Mouse (Mus musculus) hindbrain, embryonic 15.5 days (tissue): ENCODE data around the gene Cdc42bpa. TPM values are rescaled to one million over a fixed set of nuclear protein-coding genes. Genes with fewer than 3 reads are reported as not detected.

Experiments
- ATAC-seq: fragments of 200-750 bp; cut with Nextera tagmentation; 2 replicates; pipeline ENCODE4 v1.8.0; 2017; ENCODE audit warnings: low read depth, moderate number of reproducible peaks, moderate TSS enrichment; ENCODE audit not compliant: low FRiP score
- H3K27ac ChIP-seq: fragments of 300-500 bp; sonication (generic); replicated peaks from 2 replicates; pipeline ENCODE4 v1.5.1; 2015; ENCODE audit warnings: mild to moderate bottlenecking, inconsistent platforms
- H3K27me3 ChIP-seq: fragments of 300-500 bp; sonication (generic); 2 replicates; pipeline ENCODE4 v1.6.1; 2015; ENCODE audit warnings: control low read depth, inconsistent platforms
- H3K36me3 ChIP-seq: fragments of 300-500 bp; sonication (generic); 2 replicates; pipeline ENCODE4 v1.6.1; 2015; ENCODE audit warnings: control low read depth, inconsistent platforms
- H3K4me1 ChIP-seq: fragments of 300-500 bp; sonication (generic); replicated peaks from 2 replicates; pipeline ENCODE4 v1.6.1; 2015; ENCODE audit warnings: control low read depth, inconsistent platforms
- H3K4me2 ChIP-seq: fragments of 300-500 bp; sonication (generic); 2 replicates; pipeline ENCODE4 v1.6.1; 2015; ENCODE audit warnings: moderate library complexity, mild to moderate bottlenecking, inconsistent platforms
- H3K4me3 ChIP-seq: fragments of 300-500 bp; sonication (generic); 2 replicates; pipeline ENCODE4 v1.5.1; 2015; ENCODE audit warnings: mild to moderate bottlenecking, inconsistent platforms
- H3K9ac ChIP-seq: fragments of 300-500 bp; sonication (generic); 2 replicates; pipeline ENCODE4 v1.6.1; 2015; ENCODE audit warnings: inconsistent platforms
- H3K9me3 ChIP-seq: fragments of 300-500 bp; sonication (generic); 2 replicates; pipeline ENCODE4 v1.6.1; 2016; ENCODE audit warnings: control low read depth, inconsistent platforms
- WGBS: fragments of 180-500 bp; shearing (Covaris S2); methylation state at CpG from one replicate; pipeline ENCODE4 v1.1.7; 2015; 5-methylcytosine and 5-hydroxymethylcytosine counted together
- polyA plus RNA-seq: library from polyadenylated mRNA; unstranded; fragments of >200 nt; fragmentation: Nextera tagmentation; extraction: Ambion mirVana; gene quantifications from 2 replicates; pipeline ENCODE4 v1.2.1, GENCODE M21; 2015

Gene Cdc42bpa
- polyA plus RNA-seq, 1 experiment from 2014 or later: 26.0 TPM

- H3K36me3 ChIP-seq: peaks cover 53% of the 10 kb centered on the region
- no peak for ATAC-seq
- H3K4me1 ChIP-seq: no peaks in the 10 kb centered on the region
- 81% methylated on average over 8 of the region's 8 CpGs for WGBS
- no peak overlapping the region for H3K4me3 ChIP-seq
- no peak overlapping the region for H3K27ac ChIP-seq
- H3K9me3 ChIP-seq: no peaks in the 10 kb centered on the region
- no peaks in the 10 kb centered on the region for H3K27me3 ChIP-seq
- H3K4me2 ChIP-seq: no peak overlapping the region
- no peak overlapping the region for H3K9ac ChIP-seq
Observed at GRCm38 (mm10) chr1:180151191-180151590, 190.9 kb downstream of the Cdc42bpa start.

DNA sequence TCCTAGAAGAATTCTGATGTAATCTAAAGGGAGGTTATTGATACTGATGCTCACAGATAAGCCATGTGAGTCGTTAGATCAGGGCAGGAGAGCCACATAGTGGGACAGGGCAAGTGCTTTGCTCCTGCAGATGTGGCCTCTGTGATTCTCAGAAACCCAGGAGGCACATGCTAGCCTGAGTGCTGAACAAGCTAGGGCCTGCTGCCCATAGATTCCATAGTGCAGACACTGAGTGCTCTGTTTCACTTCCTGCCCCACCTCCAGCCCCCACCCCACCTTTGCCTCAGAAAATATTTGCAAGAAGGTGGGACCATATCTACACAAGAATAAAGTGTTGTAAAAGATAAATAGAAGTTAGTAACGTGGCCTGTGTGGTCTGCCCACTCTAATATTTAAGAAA is 198.4 kb downstream of the Cdc42bpa start:
- H3K4me1 ChIP-seq: no peaks in the 10 kb centered on the region
- H3K4me3 ChIP-seq: no peak overlapping the region
- no peaks in the 10 kb centered on the region for H3K9me3 ChIP-seq
- H3K9ac ChIP-seq: no peak overlapping the region
- 87% methylated on average over 2 of the region's 2 CpGs for WGBS
- no peak for ATAC-seq
- H3K36me3 ChIP-seq: peaks cover 34% of the 10 kb centered on the region
- H3K4me2 ChIP-seq: no peak overlapping the region
- H3K27me3 ChIP-seq: no peaks in the 10 kb centered on the region
- no peak overlapping the region for H3K27ac ChIP-seq

GRCm38 (mm10) chr1:180160545-180160944 is 200.3 kb downstream of the Cdc42bpa start:
- no peak for ATAC-seq
- H3K4me1 ChIP-seq: no peaks in the 10 kb centered on the region
- no peaks in the 10 kb centered on the region for H3K9me3 ChIP-seq
- no peak overlapping the region for H3K27ac ChIP-seq
- 94% methylated on average over 2 of the region's 2 CpGs for WGBS
- H3K36me3 ChIP-seq: peaks cover 30% of the 10 kb centered on the region
- H3K9ac ChIP-seq: no peak overlapping the region
- no peak overlapping the region for H3K4me3 ChIP-seq
- H3K4me2 ChIP-seq: no peak overlapping the region
- H3K27me3 ChIP-seq: no peaks in the 10 kb centered on the region

DNA sequence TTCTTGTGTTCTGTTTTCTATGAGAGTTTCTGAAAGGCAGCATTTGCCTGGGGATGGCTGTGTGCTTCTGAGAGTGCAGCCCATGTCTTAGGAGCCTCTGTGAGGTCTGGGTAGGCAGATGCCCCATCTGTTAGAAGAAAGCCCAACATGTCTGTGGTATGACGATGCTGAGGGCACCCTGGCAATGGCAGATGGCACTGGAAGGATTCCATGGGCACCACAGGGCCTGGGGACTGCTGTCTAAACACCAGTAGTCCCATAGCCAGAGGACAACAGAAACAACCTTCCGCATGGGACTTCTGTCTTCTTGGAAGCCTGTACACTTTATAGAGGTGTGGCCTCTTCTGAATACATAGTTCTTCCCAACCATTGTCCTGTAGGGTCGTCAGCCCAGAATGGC is 200.9 kb downstream of the Cdc42bpa start:
- WGBS: 80% methylated on average over 3 of the region's 3 CpGs
- H3K4me1 ChIP-seq: no peaks in the 10 kb centered on the region
- H3K27me3 ChIP-seq: no peaks in the 10 kb centered on the region
- peaks cover 28% of the 10 kb centered on the region for H3K36me3 ChIP-seq
- no peak overlapping the region for H3K4me3 ChIP-seq
- H3K9me3 ChIP-seq: no peaks in the 10 kb centered on the region
- ATAC-seq: no peak
- H3K27ac ChIP-seq: no peak overlapping the region
- H3K9ac ChIP-seq: no peak overlapping the region
- H3K4me2 ChIP-seq: no peak overlapping the region

GRCm38 (mm10) chr1:180161566-180162355 is 201.5 kb downstream of the Cdc42bpa start:
- ATAC-seq: no peak
- Histone ChIP-seq H3K27me3 (no peaks in the 10 kb centered on the region), H3K4me2 (no peak overlapping the region), H3K9ac (no peak overlapping the region), H3K9me3 (no peaks in the 10 kb centered on the region), H3K36me3 (peaks cover 28% of the 10 kb centered on the region; the same call in 1 of the 2 replicates), H3K4me3 (no peak overlapping the region), H3K4me1 (no peaks in the 10 kb centered on the region), H3K27ac (no peak overlapping the region)
- WGBS: 90% methylated on average over 20 of the region's 20 CpGs

GRCm38 (mm10) chr1:180162986-180163385 is 202.7 kb downstream of the Cdc42bpa start:
- Histone ChIP-seq H3K27me3 (no peaks in the 10 kb centered on the region), H3K9ac (no peak overlapping the region), H3K36me3 (peaks cover 28% of the 10 kb centered on the region; the same call in 1 of the 2 replicates), H3K27ac (no peak overlapping the region), H3K9me3 (no peaks in the 10 kb centered on the region), H3K4me2 (no peak overlapping the region), H3K4me1 (no peaks in the 10 kb centered on the region), H3K4me3 (no peak overlapping the region)
- ATAC-seq: no peak
- 91% methylated on average over 7 of the region's 7 CpGs for WGBS

DNA sequence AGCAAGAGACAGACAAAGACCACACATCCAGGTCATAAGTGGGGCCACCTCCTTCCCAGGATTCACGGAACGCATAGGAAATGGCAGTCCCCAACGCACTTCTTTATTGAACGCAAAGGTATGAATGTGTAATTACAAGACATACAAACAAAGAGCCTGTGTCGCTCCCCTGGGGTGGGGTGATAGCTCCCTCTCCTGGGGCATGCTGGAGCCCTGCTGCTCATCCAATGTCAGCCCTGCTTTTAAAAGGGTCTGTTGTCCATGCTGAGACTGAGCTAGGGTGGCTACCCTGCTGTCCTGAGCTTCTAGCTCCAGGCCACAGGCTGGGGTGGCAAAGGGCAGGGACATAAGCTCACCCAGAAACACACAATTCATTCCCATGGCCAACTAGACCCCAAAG is 206.3 kb downstream of the Cdc42bpa start:
- Histone ChIP-seq H3K9ac (no peak overlapping the region), H3K4me3 (no peak overlapping the region), H3K27me3 (no peaks in the 10 kb centered on the region), H3K9me3 (no peaks in the 10 kb centered on the region), H3K4me1 (no peaks in the 10 kb centered on the region), H3K27ac (no peak overlapping the region), H3K4me2 (no peak overlapping the region), H3K36me3 (peaks cover 11% of the 10 kb centered on the region; the same call in 1 of the 2 replicates)
- no peak for ATAC-seq
- 80% methylated on average over 5 of the region's 5 CpGs for WGBS

DNA sequence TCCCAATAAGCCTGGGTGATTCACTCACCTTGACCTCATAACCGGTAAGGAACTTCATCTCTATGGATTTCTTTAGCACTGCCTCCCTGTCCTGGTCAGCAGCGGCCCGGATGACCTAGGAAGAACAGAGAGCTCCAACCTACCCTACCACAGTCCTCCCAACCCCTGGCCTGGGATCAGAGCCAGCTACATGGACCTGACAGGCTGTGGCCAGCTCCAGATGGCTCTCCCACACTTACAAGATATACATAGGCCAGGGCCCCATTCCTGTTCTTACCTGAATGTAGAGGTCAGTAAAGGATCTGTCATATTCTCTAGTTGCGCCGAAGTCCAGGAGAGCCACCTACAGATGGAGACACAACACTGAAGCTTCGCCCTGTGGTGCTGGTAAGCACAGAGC is 208.0 kb downstream of the Cdc42bpa start:
- Histone ChIP-seq H3K27ac (no peak overlapping the region), H3K4me3 (no peak overlapping the region), H3K27me3 (no peaks in the 10 kb centered on the region), H3K9me3 (no peaks in the 10 kb centered on the region), H3K36me3 (0 out of 2 replicates have a peak, but pooled peaks cover 5% of the 10 kb centered on the region), H3K4me1 (no peaks in the 10 kb centered on the region), H3K4me2 (no peak overlapping the region), H3K9ac (no peak overlapping the region)
- ATAC-seq: no peak
- 97% methylated on average over 6 of the region's 6 CpGs for WGBS

DNA sequence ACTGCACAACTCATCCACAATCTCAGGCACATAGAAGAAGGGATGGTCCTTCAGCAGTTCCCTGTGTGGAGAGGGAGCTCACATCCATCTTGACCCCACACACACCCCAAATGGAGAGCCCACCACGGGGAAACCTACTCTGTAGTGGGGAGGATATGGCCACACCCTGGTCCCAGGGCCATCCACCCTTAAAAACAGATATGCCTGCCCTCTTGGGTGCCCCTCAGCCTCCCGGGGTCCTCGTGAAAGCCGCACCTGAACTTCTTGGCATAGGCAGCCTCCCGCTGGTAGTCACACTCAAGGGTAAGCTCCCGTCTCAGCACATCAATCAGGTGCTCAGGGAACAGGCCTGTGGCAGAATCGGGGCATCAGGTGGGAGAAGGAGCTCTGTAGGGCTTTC is 208.9 kb downstream of the Cdc42bpa start:
- 0 out of 2 replicates have a peak, but pooled peaks cover 5% of the 10 kb centered on the region for H3K36me3 ChIP-seq
- no peak overlapping the region for H3K4me3 ChIP-seq
- no peaks in the 10 kb centered on the region for H3K9me3 ChIP-seq
- 92% methylated on average over 7 of the region's 7 CpGs for WGBS
- no peaks in the 10 kb centered on the region for H3K27me3 ChIP-seq
- H3K4me1 ChIP-seq: no peaks in the 10 kb centered on the region
- ATAC-seq: no peak
- no peak overlapping the region for H3K27ac ChIP-seq
- H3K9ac ChIP-seq: no peak overlapping the region
- H3K4me2 ChIP-seq: no peak overlapping the region

DNA sequence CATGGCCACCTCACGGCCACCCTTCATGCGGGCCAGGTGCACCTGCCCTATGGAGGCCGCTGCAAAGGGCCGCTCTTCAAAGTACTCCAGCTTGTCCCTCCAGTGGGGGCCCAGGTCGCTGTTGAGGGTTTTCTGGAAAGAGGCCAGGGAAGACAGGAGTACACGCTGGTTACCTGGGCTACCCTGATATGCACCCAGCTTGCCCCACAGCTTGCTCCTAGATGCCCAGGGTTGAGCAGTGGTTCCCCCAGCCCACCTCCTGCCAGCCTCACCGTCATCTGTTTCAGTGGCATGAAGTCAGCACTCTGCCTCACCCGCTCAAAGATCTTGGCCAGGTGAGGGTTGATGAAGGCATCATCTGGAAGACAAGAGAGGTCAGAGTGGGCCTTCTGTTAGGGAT is 209.8 kb downstream of the Cdc42bpa start:
- H3K27me3 ChIP-seq: no peaks in the 10 kb centered on the region
- H3K9me3 ChIP-seq: no peaks in the 10 kb centered on the region
- H3K27ac ChIP-seq: no peak overlapping the region
- H3K9ac ChIP-seq: no peak overlapping the region
- H3K4me1 ChIP-seq: no peaks in the 10 kb centered on the region
- no peak overlapping the region for H3K4me3 ChIP-seq
- 92% methylated on average over 8 of the region's 8 CpGs for WGBS
- H3K4me2 ChIP-seq: no peak overlapping the region
- H3K36me3 ChIP-seq: 0 out of 2 replicates have a peak, but pooled peaks cover 5% of the 10 kb centered on the region
- no peak for ATAC-seq

DNA sequence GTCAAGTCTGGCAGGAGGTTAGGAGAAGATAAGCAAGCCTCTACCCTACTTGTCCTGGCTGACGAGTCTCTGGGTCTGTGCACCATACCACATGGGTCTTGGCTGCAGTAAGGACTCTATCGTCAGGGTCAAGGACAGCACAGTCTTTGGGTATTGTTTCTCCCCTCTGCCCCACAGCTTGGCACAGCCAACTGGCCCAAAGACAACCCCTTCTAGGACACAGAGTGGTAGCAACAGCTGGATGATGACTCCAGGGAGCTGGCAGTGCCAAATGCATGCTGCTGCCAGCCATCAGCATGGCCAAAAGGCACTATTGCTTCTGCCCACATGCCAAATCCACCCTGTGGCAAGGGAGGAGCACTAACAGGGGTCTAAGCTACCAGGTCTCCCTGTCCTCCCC is 211.6 kb downstream of the Cdc42bpa start:
- Histone ChIP-seq H3K27ac (no peak overlapping the region), H3K4me2 (no peak overlapping the region), H3K4me1 (no peaks in the 10 kb centered on the region), H3K9ac (no peak overlapping the region), H3K27me3 (no peaks in the 10 kb centered on the region), H3K9me3 (no peaks in the 10 kb centered on the region), H3K36me3 (no peaks in the 10 kb centered on the region), H3K4me3 (no peak overlapping the region)
- WGBS: 82% methylated on average over 2 of the region's 2 CpGs
- ATAC-seq: no peak

DNA sequence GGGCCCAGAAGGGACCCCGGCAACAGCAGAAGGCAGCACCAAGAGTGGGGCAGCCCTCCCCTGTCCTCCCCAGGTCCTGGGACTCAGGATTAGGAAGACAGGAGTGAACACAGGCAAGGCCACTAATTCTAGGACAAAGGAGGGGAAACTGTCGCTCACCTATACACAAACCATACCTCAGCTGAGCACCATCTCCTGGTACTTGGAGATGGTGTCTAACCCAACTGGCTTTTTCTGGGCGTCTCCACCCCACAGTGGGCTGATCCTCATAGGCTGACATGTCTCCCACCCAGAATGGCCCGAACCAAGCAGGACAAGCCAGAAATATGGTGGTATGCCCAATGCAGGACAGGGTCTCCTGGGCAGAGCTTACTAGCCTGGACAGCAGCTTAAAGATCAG is 212.3 kb downstream of the Cdc42bpa start:
- Histone ChIP-seq H3K27me3 (no peaks in the 10 kb centered on the region), H3K4me3 (no peak overlapping the region), H3K27ac (no peak overlapping the region), H3K9ac (no peak overlapping the region), H3K4me2 (no peak overlapping the region), H3K36me3 (no peaks in the 10 kb centered on the region), H3K9me3 (no peaks in the 10 kb centered on the region), H3K4me1 (no peaks in the 10 kb centered on the region)
- ATAC-seq: no peak
- WGBS: 89% methylated on average over 4 of the region's 4 CpGs

DNA sequence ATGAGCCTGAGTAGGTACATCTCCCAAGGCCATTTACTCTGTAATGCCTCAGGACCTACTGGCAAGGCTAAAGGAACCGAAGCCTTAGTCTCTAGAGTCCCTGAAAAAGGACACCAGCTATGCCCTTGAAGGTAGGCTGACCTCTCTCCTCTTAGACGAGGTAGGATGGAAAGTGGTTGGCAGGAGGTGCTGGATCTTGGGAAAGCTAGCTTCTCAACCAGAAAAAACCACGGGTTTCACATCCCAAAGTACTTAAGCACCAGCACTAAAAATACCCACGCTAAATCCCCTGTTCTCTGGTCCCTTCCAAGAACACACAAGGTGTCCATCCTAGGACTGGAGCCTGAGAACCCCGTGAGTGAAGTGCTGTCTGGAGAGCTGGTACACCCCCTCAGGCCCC is 212.7 kb downstream of the Cdc42bpa start:
- Histone ChIP-seq H3K36me3 (no peaks in the 10 kb centered on the region), H3K27ac (no peak overlapping the region), H3K9ac (no peak overlapping the region), H3K4me2 (no peak overlapping the region), H3K27me3 (no peaks in the 10 kb centered on the region), H3K9me3 (no peaks in the 10 kb centered on the region), H3K4me1 (no peaks in the 10 kb centered on the region), H3K4me3 (no peak overlapping the region)
- WGBS: 84% methylated on average over 5 of the region's 5 CpGs
- no peak for ATAC-seq
